Mouse (Mus musculus) right cerebral cortex, postnatal 14 days (tissue): Measurements from ENCODE around the gene Atn1.

Experiments
- DNase-seq: peaks from one replicate; pipeline ENCODE4 v3.0.0; 2022

The Atn1 gene

DNA sequence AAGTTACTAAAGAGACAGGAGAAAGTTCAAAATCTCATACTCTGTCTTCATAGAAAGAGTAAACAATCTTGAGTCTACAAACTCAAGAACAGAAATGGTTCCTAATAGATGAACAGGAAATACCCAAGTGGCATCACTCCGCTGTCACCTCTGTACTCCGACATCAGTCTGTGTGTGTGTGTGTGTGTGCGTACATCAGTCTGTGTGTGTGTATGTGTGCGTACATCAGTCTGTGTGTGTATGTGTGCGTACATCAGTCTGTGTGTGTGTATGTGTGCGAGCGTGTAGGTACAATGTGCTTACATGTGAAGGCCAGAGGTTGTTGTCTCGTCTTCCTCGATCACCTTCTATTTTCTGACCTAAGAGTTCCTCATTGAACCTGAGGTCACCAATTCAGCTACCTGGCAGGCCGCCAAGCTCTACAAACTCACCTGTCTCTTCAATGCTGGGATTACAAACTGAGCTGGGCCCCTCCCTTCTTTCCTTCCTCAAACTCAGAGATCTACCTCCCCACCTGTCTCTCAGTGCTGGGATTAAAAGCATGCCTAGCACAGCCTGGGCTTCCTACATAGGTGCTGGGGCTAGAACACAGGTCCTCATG, 47.9 kb downstream of the Atn1 start:
- DNase-seq, result no peak

DNA sequence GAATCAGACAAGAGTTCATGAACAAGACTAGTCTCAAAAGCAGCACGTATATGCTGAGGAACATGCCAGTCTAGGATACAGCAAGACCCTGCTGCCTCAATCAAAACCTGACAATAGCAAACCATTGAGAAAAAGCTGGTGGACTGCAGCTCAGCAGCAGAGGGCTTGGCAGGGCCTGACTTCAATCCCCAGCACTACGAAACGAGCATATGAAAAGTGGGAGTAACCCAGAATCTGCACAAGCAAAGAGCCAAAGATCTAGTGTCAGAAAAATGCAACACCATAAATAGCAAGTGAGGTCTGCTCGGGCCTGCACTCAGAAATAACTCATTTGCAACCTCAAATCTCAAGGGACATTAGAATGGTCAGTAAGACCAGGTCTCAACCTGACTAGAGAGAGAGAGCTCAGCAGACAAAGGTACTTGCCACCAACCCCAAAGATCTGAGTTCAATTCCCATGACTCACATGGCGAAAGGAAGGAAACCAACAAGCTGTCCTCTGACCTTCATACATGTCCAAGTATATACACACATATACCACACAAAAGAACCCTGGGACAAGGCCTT, 50.2 kb downstream of the Atn1 start:
- no peak for DNase-seq

DNA sequence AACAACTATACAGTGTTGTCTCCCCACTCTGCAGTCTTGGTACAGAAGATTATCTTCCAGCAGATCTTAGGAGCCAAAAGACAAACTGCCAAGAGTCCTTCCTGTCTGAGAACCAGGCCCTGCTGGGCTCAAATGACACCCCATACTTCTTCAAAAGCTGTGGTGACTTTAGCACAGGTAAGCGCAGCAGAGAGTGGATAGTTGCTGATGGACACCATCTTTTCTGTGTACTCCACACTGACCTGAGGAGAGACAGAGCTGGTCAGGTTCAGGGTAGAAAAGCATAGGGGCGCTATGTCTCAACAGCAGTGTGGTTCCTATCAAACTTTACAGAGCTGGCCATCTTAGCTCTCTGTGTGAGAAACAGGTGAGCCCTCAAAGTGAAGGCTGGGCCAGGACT, 51.9 kb downstream of the Atn1 start:
- DNase-seq, result no peak

DNA sequence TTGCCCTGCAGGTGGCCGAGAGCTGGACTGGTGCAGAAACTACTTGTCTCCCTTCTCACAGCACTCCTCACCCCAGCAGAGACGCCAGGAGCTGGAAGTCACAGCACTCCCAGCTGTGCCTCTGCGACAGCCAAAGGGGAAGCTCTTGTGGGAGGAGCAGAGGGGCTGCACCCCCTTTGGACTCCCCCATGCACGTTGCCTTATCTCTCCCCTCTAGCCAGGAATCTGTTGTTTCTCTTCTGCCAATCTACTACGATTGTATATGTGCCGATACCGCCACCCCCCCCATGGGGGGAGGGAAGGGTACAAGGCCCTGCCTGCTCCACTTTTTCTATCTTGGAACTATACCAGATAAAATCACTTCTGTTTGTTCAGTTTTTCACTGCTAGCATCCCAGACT, 52.5 kb downstream of the Atn1 start:
- no peak for DNase-seq

DNA sequence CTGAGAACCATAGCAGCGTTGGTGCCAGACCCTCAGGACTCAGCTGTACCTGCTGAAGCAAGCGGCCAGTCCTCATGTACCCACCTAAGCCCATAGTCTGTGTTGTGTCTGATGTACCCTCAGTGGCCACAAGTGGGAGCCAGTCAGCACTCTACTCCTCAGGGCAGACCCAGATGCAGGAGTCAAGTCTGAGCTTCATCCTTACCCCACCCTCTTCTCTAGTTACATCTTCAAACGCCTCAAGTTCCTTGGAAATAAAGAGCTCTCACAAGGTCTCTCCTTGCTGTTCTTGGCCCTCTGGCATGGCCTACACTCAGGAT, 53.6 kb downstream of the Atn1 start:
- DNase-seq, result peak; percentile 75

DNA sequence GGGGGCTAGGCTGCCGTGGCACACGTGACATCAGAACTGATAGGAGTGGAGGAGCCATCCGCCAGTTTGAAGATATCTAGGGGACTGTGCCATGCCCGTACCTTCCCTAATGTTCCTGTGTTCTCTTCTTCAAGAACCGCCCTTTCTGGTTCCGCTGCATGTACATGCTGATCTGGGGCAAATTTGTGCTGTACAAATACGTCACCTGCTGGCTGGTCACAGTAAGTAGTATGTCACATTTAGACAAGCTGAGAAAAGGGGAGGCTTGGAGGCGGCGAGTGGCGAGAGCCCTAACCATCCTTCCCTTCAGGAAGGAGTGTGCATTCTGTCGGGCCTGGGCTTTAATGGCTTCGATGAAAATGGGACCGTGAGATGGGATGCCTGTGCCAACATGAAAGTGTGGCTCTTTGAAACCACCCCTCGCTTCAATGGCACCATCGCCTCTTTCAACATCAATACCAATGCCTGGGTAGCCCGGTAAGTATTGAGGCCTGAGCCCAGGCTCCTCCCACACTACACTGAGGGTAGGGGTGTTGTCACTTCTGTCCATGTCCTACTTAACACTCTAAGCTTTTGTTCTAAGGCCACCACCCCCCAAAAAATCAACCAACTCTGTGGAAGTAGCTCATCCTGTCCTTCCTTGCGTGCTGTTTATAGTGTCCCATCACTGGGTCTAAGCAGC, 54.1 kb downstream of the Atn1 start:
- no peak for DNase-seq

DNA sequence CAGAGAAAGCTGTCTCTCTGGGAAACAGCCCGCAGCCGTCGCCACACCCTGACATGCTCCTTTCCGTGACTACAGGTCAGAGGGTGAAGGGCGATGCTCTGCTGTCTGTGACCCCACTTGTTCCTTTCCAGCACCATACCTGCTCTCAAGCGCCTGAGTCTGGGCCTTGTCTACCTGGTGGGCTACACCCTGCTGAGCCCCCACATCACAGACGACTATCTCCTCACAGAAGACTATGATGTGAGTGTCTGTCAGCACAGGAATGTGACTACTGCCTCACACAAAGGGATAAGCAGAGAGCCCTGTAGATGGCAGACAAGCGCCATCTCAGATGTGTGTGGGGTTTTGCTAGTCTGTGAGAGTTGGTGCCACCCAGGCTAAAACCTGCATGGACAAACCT, 55.0 kb downstream of the Atn1 start:
- DNase-seq, result no peak

DNA sequence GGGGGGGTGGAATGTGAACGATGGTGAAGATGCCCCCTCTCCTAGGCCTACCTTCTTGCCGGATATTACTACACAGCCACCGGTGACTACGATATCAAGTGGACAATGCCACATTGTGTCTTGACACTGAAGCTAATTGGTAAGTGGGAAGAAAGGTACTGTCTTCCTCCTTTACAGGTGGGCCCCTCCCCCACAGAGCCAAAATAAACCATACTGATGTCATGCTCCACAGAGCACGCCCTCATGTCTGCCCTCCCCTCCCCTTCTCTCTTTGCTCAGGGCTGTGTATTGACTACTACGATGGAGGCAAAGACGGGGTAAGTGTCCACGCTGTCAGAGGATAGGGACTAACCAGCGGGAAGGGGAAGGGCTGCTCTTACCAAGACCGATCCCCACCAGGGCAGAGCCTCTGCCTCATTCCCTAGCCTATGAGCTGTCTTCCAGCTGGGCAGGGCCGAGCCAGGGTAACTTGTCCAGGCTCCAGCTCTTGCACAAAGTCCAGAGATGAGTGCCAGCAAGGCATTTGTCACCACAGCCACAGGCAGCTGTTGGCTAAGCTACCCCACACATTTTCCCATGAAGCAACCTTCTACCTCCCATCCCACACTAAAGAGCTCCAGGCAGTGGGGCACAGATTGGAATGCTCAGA, 56.2 kb downstream of the Atn1 start:
- no peak for DNase-seq

DNA sequence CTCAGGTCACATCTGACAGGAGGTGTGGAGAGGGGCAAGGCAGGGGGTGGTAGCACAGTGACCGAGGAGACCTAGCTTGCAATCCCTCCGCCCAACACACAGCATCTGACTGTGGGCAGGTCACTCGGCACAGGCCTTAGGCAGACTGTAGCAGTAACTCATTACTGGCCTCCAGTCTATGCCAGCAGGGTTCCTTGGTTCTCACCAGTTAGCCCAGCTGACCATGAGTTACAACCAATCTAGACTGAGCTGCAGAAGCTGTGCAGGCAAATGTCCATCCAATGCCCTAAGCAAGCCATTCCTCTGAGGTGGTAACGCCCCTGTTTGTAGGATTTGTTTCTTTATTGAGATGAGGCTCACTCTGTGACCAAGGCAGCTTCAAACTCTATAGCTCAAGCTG, 57.0 kb downstream of the Atn1 start:
- DNase-seq, result no peak

DNA sequence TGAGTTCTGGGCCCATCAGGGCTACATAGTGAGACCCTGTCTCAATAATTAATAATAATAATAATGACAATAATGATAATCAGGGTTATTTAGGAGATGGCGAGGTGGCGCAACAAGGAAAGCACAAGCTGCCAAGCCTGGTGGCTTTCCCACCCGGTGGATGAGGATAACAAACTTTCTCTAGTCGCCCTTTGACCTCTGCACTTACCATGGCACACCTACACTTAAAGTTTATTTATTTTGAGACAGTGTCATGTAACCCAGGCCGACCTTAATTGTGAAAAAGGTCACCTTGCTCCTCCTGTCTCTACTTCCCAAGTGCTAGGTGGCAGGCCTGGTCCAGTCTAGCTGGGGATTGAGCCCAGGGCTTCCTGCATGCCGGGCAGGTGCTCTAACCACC, 57.6 kb downstream of the Atn1 start:
- no peak for DNase-seq

DNA sequence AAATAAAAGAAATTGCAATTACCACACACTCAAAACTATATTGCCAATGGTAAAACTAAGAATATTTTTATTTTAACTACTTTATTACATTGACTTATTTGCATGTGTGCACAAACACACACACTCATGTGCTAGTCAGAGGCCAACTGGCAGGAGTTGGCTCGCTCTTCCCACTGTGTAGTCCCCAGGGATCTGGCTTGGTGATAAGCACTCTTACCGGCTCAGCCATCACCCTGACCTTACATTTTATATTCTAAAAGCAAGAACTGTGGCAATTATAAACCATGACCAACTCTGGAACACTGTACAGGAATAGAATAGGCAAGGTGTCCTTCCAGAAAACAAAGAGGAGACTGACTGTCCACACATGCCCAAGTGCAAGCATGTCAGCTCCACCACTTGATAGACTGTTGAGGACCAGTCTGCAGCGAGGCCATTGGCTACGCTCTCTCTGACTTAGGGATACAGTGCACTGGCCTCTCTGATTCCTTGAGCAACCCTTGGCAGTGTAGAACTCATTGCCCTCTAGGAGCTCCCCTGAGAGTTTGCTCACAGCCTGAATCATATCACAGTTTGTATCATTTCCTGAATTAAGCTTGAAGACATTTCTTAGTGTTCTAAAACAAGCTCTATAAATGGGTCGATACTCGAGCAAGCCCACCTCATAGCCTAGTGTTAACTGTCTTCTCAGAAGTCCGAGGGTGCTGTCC, 59.7 kb downstream of the Atn1 start:
- DNase-seq, result no peak

DNA sequence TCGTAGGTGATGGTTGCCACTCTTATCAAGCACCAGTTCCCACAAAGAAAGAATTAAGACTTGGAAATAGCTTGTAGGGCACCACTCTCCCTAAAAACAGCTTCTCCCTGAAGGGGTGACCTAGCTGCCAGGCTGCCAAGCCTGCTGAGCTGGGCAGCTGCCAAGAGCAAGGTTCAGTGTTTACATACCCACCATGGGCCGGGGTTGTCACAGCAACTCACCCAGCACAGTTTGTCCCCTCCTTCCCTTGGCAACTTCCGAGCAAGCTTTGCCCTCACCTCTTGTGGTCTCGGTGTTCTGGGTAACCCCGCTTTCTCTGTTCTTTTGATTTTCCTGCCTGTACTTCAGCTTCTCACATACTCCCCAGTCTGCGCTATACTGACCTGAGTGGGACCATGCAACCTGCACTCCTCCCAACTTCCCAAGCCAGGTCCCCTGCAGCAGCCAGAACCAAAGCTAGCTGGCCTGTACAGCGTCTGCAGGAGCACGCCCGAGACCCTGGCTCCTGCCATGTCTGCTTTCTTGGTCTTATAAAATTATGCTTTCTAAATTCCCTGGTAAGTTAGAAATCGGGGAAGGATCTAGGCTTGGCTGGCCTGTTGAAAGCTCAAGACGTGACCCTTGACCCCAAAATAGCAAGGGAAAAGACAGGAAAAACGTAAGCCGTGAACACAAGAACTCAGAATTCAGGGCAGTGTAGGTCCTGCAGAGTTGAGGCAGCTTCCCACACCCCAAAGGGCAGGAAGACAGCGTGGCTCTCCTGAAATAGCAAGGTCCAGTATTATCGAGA, 62.0 kb downstream of the Atn1 start:
- peak; percentile 64 for DNase-seq

DNA sequence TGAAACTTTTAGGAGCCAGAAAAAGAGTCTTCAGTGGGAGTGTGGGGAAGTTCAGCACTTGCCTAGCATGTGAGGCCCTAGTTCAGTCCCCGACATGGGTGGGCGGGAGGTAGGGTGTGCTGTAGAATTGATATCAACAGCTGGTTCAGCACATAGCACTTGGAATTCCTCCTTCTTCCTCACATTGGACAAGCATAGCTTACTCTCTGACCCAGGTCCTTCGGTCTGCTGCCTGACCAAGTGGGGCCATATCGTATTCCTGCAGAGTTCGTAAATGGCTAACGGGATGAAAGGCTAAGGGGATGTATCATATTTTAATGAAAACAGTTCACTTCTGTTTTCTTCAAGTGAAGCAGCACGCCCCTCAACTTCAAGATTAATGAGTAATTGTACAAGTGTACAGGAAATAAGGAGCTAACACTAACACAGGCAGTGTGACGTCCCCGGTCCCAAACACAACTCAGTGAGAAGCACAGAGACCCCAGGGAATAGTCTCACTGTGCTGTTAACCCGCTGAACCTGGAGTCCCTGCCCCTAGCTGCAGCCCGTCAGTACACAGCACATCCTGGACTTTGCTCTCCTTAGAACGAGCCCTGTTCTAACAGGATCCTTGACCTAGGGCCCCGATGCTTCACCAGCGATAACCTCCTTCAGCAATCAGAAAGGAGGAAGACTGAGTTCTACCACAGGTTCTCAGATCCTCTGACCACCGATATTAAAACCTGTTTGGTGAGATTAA, 62.9 kb downstream of the Atn1 start:
- no peak for DNase-seq
